Mouse (Mus musculus) urinary bladder, postnatal 14 days (tissue): ENCODE data around the gene Abi2.
"Not testable (repeated sequence)": the region's sequence is repeated elsewhere in the genome, so short reads cannot be mapped to it uniquely, and the experiment has no call there.

Experiments used
- DNase-seq: peaks from one replicate; pipeline ENCODE4 v3.0.0; 2021; ENCODE audit warnings: low spot score

Gene Abi2

DNA sequence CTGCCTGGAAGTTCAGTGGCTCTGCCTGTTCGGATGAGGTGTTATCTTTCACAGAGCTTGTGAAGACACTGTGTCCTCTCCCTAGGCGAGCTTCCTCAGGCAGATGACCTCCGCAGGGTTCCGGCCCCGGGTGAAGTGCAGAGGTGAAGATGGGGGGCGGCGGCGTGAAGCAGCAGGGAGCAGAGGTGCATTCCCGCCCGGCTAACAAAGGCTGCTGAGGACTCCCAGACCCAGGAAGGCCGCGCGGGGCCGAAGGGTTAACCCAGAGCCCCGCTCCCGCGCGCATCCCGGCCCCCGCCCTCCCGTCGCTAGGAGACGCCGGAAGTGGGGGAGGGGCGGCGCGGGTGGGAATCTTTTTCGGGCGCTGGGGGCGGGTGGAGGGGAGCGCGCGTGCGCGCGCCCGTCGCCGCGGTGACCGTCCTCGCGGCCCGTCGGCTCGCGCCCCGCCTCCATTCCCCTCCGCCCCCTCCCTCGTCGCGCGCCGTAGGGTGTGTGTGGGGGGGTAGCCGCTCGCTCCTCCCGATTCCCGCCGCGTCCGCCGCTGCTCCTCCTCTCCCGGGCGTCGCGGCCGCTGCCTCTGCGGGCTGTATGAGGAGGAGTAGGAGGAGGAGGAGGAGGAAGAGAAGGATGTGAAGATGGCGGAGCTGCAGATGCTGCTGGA is at the start of gene Abi2:
Gene Abi2 (plus strand): TSS at position 452 of the 661 bp plus-strand sequence.
- peak; percentile 91 for DNase-seq

DNA sequence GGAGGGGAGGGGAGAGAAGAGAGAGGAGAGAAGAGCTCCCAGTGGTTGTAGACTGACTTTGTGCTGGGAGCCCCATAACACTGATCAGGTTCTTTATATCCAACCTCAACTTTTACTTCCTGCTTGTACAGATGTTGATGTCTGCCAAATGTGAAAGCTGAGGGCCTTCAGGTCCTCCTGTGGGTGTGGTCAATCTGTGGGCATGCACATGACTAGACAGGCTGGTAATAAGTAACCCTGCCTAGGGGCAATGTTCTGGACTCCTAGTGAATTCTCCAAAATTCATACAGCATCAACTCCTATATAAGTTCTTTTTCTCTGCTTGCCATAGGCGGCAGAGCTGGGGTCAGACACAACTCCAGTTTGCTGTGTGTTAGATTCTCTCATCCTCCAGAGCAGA is 47.8 kb upstream of the Abi2 start:
- DNase-seq = no peak

DNA sequence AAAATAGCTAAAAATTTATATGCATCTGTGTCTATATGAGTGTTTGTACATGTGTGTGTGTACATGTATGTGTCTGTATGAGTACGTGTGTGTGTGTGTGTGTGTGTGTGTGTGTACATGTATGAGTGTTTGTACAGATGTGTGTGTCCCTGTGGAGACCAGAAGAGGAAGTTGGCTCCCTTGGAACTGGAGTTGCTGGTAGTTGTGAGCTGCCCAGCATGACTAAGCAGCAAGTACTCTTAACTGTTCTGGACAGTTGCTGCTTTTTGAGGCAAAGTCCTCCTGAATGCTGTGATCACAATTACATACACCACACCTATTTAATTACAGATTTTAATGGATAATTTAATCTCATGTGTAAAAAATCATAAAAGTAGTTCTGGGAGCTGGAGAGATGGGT is 32.9 kb upstream of the Abi2 start:
- DNase-seq = no peak

DNA sequence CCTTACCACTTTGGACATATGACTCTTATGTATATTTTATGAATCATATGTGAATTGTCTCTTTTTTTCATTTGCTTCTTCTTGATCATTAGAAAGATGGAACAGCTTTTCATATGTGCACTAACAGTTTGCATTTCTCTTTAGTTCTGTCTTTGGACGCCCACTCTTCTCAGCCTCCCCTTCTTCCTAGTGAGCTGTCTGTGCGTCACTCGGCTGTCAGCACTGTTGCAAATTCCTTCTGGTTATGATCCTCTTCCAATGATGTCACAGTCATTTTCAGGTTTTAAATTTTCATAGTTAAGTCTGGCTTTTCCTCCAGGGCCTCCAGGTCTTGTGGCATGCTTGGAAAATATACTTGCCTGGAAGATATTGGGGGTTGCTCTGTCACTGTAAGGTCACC is 27.5 kb upstream of the Abi2 start:
- DNase-seq = no peak

DNA sequence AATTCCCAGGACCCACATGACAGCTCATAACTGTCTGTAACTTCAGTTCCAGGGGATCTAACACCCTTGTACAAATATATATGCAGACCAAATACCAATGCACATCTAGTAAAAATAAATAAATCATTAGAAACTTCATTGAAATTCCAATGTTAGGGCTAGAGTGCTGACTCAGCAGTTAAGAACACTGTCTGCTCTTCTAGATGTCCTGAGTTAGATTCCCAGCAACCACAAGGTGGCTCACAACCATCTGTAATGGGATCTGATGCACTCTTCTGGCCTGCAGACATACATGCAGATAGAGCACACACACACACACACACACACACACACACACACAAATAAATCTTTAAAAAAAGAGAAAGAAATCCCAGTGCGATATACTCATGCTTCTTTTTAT is 4.6 kb upstream of the Abi2 start:
- no peak for DNase-seq

DNA sequence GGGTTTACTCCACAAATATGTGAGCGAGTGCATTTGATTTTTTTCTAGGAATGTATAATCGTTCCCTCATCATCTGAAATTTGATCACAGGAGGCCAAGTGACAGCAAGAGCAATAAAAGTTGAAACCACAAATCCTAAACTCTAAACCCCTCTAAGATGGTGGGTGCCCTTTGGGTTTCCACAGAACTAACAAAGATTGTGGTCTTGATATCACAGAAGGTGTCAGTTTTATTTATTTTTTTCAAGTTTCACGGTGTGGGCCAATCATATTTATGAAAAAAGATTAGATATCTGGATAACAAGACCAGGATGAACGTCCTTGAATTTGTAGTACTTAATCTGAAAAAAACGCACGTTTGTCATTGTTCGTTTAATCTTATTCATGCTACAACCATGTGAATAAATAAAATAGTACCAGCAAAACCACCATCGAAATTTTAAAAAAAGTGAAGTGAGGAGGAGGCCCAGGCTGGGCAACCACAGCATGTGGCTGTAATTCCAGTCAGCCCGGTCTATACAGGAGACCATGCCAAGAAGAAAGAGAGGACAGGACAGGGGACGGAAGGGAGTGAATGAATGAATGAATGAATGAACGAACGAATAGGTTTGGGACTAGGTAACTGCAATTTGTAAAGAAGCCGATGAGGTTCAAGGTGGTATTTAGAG is 785 bp upstream of the Abi2 start:
- no peak for DNase-seq

DNA sequence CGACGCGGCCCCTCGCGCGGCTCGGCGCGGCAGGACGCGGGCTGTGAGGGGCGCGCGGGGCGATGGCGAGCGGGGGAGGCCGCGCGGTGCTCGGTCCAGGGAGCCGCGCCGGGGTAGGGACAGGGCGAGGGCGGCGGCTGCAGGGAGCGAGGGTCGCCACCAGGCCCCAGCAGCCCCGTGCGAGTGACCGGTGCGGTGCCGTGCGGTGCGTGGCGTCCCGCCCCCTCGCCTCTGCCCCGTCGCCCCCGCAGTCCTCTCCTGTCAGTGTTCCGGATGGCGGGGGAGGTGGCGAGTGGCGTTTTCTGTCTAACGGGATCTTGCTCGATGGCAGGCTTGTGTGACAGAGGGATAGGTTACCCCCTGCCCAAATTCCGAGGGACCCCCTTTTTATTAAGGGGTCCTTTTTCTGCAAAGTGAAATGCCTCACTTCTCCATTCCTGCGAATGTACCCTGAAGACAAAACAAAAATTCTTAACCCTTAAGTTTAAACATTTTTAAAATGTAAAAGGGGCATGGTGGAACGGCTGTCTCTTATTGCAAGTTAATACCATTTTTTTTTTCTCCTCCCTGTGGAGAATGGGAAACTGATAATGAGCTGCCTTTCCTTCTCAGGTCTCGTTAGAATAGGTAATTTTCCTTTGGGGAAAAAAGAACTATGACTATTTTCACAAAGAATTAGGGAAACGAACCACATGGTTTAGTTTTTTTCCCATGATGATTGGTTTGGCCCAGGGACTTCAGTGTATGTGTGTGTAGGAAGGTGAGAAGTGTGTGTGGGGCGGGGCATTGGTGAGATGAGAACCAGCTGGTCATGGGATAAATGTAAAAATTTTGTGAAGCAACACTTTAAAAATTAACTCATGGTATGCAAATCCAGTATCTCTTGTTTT is 754 bp downstream of the Abi2 start:
- peak; percentile 18 for DNase-seq

DNA sequence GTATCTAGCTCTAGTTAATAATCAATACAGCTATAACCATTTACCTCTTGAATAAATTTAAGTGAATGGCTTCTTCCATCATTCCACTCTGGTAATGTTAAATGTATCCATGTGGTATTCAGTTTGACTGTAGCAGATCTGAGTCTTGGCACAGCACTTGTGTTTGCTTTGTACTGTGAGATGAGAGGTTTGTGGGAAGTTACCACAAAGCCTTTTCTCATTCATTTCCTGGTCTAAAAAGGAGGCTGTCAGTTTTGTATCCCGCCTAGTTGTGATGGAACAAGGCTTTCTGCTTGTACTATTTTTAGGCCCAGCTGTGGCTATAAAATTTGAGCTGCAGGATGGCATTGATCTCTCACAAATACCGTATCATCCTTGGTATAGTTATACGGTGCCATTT is 7.3 kb downstream of the Abi2 start:
- DNase-seq = no peak

DNA sequence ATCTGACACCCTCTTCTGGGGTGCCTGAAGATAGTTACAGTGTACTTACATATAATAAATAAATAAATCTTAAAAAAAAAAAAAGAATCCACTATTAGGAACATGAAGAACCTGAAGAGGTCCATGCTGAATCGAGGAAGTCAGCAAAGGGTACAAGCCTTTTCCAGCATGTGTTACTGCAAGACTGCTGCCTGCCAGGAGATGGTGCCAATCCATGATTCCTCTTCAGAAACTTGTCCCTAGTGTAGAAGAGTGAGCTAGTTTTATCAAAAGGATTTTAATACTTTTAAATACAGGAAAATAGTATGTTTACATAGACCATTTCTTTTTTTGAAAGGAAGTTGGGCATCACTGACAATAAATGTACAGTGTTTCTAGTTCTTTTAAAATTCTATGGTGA is 14.5 kb downstream of the Abi2 start:
- no peak for DNase-seq

DNA sequence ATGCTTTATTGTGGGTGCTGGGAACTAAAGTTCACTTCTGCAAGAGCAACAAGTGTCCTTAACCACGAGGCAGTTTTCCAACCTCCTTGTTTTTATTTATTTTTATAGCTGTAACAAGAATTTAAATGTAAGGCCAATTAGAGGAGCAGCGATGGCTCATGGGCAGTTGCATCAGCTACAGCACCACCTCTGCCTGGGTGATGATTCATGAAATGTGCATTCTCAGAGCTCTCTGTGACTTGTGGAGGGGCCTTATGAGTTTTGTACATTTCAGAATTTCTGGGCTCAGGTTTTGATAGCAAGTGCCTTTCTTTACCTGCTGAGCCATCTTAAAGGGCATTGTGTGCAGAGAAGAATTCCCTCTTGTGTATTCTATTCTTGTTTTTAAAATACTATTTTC is 18.9 kb downstream of the Abi2 start:
- no peak for DNase-seq

DNA sequence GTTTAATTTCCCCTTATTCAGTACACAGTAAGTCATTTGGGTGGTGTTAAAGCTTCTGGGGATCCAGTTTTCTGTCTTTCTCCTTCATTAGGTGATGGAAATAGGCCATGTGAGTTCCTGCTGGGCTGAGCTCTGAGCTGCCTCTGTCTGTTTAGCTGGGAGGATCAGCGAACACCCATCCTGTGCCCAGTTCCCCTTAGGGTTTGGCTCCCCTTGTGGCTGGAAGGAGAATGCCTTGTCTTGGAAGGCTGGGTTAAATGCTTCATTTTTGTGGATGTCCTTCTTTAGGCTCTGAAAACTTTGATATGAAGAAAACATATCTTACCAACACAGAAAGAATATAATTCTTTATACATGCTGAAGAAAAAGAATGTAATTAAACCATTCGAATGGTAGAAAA is 19.5 kb downstream of the Abi2 start:
- peak; percentile 17 for DNase-seq

DNA sequence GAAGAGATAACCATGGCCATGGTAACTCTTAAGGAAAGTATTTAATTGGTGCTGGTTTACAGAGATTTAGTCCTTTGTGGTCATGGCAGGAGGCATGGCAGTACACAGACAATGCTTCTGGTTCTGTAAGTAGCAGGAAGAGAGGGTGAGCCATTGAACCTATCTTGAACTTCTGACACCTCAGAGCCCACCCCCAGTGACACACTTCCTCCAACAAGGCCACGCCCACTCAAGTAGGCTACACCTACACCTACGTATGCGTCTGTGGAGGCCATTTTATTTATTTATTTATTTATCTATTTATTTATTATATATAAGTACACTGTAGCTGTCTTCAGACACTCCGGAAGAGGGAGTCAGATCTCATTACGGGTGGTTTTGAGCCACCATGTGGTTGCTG is 22.1 kb downstream of the Abi2 start:
- DNase-seq = no peak

DNA sequence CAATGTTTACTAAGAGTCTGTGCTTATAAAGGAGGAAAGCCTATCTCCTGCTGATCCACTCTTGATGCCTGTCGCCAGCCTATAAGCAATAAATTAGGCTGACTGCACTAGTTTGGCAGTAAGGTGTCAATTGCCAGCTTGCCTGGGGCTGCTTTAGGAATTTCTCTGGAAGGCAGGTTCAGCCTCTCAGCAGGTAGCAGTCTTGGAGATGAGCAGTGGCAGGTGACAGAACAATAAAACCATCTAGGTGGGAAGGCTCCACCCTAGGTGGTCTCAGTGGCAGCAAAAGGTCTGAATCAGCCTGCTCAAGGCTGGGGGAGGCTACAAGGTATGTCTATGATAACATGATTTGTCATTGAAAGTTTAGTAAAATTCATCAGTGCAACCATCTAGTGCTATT is 23.1 kb downstream of the Abi2 start:
- DNase-seq = no peak

DNA sequence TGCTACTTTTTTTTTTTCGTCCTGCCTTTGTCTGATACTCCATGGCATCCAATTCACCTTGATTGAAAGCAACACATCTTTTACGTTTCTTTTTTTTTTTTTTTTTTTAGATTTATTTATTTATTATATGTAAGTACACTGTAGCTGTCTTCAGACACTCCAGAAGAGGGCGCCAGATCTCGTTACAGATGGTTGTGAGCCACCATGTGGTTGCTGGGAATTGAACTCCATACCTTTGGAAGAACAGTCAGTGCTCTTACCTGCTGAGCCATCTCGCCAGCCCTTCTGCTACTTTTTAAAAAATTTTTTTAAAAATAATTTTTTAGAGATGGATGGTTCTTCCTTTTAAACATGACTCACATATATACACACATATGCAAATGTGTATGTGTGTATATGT is 32.0 kb downstream of the Abi2 start:
- not testable (repeated sequence) for DNase-seq

DNA sequence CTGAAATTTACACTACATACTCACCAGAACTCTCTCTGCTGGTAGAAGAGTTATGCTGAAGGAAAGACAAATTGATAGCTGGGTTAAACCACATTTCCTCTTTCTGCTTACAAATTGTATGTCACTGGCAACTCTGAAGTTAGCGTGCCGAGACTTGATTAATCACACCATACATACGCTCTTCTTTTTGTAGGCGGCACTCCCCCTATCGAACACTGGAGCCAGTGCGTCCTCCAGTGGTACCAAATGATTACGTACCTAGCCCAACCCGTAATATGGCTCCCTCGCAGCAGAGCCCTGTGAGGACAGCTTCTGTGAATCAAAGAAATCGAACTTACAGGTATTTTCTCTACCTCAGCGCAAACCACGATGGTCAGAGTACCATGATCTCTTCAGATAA is 37.6 kb downstream of the Abi2 start:
- DNase-seq = no peak

DNA sequence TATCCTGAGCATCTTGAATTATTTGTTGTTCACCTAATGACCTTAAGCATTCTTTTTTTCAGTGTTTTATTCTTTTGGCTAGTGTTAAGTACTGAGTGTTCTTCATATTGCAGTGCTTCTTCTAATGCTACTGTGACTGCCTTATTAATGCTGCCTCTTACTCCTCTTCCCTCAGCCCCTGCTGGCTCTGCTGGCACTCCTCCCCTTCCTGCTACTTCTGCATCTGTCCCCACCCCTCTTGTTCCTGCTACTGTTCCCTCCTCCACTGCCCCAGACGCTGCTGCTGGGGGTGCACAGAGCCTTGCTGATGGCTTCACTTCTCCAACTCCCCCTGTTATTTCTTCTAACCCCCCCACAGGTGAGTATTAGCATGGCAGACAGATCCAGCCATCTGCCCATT is 40.5 kb downstream of the Abi2 start:
- no peak for DNase-seq

DNA sequence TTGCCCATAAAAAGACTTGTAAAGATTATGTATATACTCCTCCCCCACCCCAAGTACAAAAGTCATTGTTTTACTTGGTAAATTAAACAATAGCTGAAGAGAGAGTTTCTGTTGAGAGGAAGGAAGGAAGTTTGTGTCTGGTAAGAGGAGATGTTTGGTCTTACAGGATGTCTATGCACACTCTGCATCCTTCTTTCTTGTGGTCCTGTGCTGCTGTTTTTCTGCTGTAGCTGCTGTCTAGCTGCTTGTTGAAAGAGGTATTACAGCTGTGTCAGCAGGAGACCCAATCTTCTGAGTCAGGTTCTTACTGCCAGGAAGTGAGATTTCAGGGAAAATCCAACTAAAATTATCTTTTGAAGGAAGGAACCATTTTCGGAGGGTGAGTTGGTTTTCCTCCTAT is 51.2 kb downstream of the Abi2 start:
- DNase-seq = no peak

DNA sequence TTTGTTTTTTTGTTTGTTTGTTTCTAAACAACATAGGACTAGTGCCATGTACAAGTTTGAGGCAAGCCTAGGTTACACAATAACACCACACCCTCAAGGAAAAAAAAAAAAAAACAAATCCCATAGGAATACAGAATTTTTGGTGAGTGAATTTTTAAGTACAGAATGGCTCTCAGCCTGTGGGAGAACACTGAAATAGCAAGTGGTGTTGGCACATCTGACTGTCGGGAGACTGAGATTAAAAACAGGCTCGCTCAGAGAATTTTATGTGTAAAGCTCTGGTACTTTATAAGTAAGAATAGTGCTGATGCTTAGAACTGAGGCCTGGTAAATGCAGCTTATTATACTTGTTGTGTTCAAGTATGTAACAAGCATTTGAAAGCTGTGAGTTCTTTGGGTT is 60.1 kb downstream of the Abi2 start:
- no peak for DNase-seq

DNA sequence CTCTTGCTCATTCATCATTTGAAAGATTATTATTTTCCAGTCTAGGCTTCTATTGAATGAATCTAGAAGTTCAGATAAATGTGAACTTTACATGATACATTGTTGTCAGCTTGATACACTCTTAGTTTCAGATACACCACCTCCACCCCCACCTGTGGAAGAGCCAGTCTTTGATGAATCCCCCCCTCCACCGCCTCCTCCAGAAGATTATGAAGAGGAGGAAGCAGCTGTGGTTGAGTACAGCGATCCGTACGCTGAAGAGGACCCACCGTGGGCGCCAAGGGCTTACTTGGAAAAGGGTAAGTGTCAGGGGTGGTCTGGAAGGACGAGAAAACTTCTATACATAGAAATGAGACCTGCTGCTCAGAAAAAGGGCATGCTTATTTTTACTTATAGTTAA is 61.1 kb downstream of the Abi2 start:
- no peak for DNase-seq

DNA sequence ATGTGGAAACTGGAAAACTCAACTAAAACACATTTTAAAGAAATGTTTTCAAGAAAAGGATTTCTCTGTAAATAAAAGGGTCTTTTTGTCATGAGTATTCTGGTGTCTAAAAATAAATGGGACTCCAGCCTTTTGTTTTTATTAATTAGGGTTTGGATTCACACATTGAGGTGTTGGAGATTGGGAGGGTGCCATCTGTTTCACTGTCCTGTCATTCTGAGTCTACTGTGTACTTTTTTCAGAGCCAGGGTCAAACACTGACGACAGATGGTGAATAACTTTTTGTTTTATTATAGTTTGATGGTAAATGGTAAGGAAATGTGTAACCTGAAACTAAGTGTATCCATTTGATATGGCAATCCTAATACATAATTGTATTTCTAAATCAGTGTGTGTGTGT is 72.1 kb downstream of the Abi2 start:
- DNase-seq = no peak

DNA sequence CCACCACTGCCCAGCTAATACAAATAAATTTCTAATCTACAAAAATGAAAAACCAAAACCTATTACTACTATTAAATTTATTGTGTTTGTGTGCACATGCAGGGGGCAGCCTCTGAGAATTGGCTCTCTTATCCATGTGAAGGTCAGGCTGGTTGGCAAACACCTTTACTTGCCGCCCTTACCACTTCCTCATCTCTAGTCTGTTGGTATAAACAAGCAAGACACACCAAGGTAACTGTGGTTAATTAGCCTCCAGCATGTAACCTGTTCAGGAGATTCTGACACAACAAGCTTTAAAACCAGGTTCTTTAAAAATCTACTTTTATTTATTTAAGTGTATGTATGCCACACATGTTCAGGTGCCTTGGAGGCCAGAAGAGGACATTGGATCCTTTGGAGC is 73.5 kb downstream of the Abi2 start:
- no peak for DNase-seq

DNA sequence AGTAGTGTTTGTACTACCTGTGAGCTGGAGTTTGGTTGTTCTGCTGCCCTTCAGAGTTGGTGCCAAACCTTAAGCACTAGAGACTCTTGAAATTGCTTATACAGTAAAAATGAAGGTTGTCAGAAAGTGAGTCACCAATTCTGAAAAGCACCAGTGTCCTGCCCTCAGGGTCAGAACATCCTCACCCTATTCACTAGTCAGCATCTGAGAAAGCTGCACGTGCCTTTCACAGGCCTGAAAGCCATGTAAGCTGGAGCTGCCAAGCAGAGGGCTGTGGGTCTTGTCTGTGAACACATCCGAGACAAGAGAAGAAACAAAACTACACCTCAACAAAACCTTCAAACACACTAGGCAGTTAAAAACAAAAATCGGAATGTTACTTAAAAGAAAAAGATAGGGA is 76.2 kb downstream of the Abi2 start:
- no peak for DNase-seq

DNA sequence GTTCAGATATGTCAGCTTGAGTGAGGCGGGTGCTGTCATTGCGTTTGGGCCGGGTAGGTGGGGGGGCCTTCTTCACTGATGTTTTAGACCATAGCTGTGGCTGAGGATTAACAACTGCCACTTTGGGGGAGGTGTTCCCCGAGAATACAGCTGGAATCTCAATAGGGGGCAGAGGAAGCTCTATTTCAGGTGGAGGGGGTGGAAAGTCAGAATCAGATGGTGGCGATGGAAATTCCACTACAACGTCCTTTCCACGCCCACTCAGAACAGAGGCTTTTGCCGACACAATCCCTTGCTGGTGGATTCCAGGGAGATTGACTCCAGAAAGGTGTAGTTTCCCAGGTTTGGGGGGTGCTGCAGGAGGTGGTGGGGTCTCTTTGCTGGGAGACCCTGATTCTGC is 79.2 kb downstream of the Abi2 start:
- no peak for DNase-seq
